Mouse (Mus musculus) CH12.LX (cell line): Measurements from ENCODE around the gene Phgr1. TPM values are rescaled to one million over a fixed set of nuclear protein-coding genes. Genes with fewer than 3 reads are reported as not detected.

Source experiments
- DNase-seq: peaks from one replicate; pipeline ENCODE4 v3.0.0-alpha.2; 2013; ENCODE audit errors: extremely low read depth
- H3K27ac ChIP-seq: 2 replicates; pipeline ENCODE4 v1.5.1; 2012; ENCODE audit warnings: low read depth, mild to moderate bottlenecking, control low read depth, moderate library complexity; ENCODE audit not compliant: insufficient read depth
- H3K27me3 ChIP-seq: replicated peaks from 2 replicates; pipeline ENCODE3; 2012; ENCODE audit warnings: inconsistent platforms
- H3K36me3 ChIP-seq, 2 experiments: replicated peaks in 1 of 2; 2 replicates each; pipeline versions ENCODE3 to v1.6.1; 2012; ENCODE audit warnings: inconsistent platforms in 1 of 2, low read length in 1 of 2, mild to moderate bottlenecking in 1 of 2, mixed read lengths in 1 of 2, moderate library complexity in 1 of 2; ENCODE audit not compliant: control insufficient read depth in 1 of 2, insufficient read depth in 1 of 2
- H3K4me1 ChIP-seq, 2 experiments: 2 replicates each; pipeline ENCODE4 v1.6.1; 2012; ENCODE audit warnings: inconsistent platforms in 1 of 2, moderate library complexity in 1 of 2; ENCODE audit not compliant: insufficient read depth in 2 of 2, control insufficient read depth in 1 of 2
- H3K4me2 ChIP-seq: 2 replicates; pipeline ENCODE4 v1.6.1; 2012; ENCODE audit warnings: low read depth, mild to moderate bottlenecking, control low read depth; ENCODE audit not compliant: poor library complexity, insufficient read depth, severe bottlenecking
- H3K4me3 ChIP-seq, 3 experiments: fragments of 150-350 bp in 1 of 3; sonication (generic) in 1 of 3; replicated peaks in 1 of 3; 2 replicates each; pipeline versions ENCODE3 to v1.5.1; 2011 to 2012; ENCODE audit warnings: low read depth in 2 of 3, low read length in 2 of 3, mild to moderate bottlenecking in 2 of 3, moderate library complexity in 2 of 3, control low read depth in 1 of 3, improper control_type of control experiment in 1 of 3, inconsistent platforms in 1 of 3, mixed read lengths in 1 of 3; ENCODE audit not compliant: poor library complexity in 1 of 3
- H3K79me2 ChIP-seq: replicated peaks from 2 replicates; pipeline ENCODE4 v1.6.1; 2012; ENCODE audit warnings: mild to moderate bottlenecking, moderate library complexity; ENCODE audit not compliant: control insufficient read depth, poor library complexity, insufficient read depth, severe bottlenecking; ENCODE audit errors: extremely low read depth
- H3K9ac ChIP-seq: 2 replicates; pipeline ENCODE4 v1.6.1; 2012; ENCODE audit warnings: low read depth, mild to moderate bottlenecking, control low read depth, moderate library complexity; ENCODE audit not compliant: insufficient read depth
- H3K9me3 ChIP-seq: replicated peaks from 2 replicates; pipeline ENCODE3; 2012; ENCODE audit warnings: low read length, inconsistent platforms, mixed read lengths
- BHLHE40 ChIP-seq: IDR thresholded peaks from 2 replicates; pipeline ENCODE4 v1.6.1; 2011; ENCODE audit warnings: mild to moderate bottlenecking, low read depth, low read length, improper control_type of control experiment
- CHD1 ChIP-seq: IDR thresholded peaks from 2 replicates; pipeline ENCODE4 v1.6.1; 2012; ENCODE audit warnings: low read depth, low read length, improper control_type of control experiment, inconsistent platforms
- CTCF ChIP-seq, 2 experiments: IDR thresholded peaks in 1 of 2; conservative IDR thresholded peaks in 1 of 2; 2 replicates each; pipeline ENCODE4 v1.5.1; 2011 to 2012; ENCODE audit warnings: low read depth in 2 of 2, low read length in 2 of 2, improper control_type of control experiment in 1 of 2, inconsistent platforms in 1 of 2, mild to moderate bottlenecking in 1 of 2, moderate library complexity in 1 of 2
- E2F4 ChIP-seq: IDR thresholded peaks from 2 replicates; pipeline ENCODE4 v1.6.1; 2011; ENCODE audit warnings: low read depth, low read length, improper control_type of control experiment; ENCODE audit not compliant: insufficient replicate concordance
- ELF1 ChIP-seq: IDR thresholded peaks from 2 replicates; pipeline ENCODE4 v1.6.1; 2014; ENCODE audit warnings: low read depth, mild to moderate bottlenecking, inconsistent platforms, low read length, improper control_type of control experiment
- ETS1 ChIP-seq: conservative IDR thresholded peaks from 2 replicates; pipeline ENCODE4 v1.6.1; 2012; ENCODE audit warnings: low read depth, mild to moderate bottlenecking, inconsistent platforms, low read length, improper control_type of control experiment, moderate library complexity
- GABPA ChIP-seq: IDR thresholded peaks from 2 replicates; pipeline ENCODE4 v1.6.1; 2012; ENCODE audit warnings: low read depth, low read length, improper control_type of control experiment, inconsistent platforms; ENCODE audit not compliant: insufficient replicate concordance
- HCFC1 ChIP-seq: IDR thresholded peaks from 2 replicates; pipeline ENCODE4 v1.6.1; 2012; ENCODE audit warnings: low read depth, mild to moderate bottlenecking, inconsistent platforms, low read length, improper control_type of control experiment
- JUND ChIP-seq: conservative IDR thresholded peaks from 2 replicates; pipeline ENCODE4 v1.6.1; 2011; ENCODE audit warnings: low read depth, low read length, improper control_type of control experiment
- MAX ChIP-seq: IDR thresholded peaks from 2 replicates; pipeline ENCODE4 v1.6.1; 2011; ENCODE audit warnings: low read length, improper control_type of control experiment
- MYC ChIP-seq: IDR thresholded peaks from 2 replicates; pipeline ENCODE4 v1.6.1; 2011; ENCODE audit warnings: low read depth, mild to moderate bottlenecking, improper control_type of control experiment, low read length
- NELFE ChIP-seq: IDR thresholded peaks from 2 replicates; pipeline ENCODE4 v1.6.1; 2011; ENCODE audit warnings: low read depth, low read length, improper control_type of control experiment
- NRF1 ChIP-seq: IDR thresholded peaks from 2 replicates; pipeline ENCODE4 v1.6.1; 2014; ENCODE audit warnings: low read depth, mild to moderate bottlenecking, inconsistent platforms, low read length, improper control_type of control experiment, moderate library complexity
- POLR2AphosphoS2 ChIP-seq: IDR thresholded peaks from 2 replicates; pipeline ENCODE4 v1.6.1; 2011; ENCODE audit warnings: low read depth, low read length, improper control_type of control experiment
- RAD21 ChIP-seq: IDR thresholded peaks from 2 replicates; pipeline ENCODE4 v1.6.1; 2011; ENCODE audit warnings: low read depth, mild to moderate bottlenecking, low read length, improper control_type of control experiment, moderate library complexity
- RCOR1 ChIP-seq: conservative IDR thresholded peaks from 2 replicates; pipeline ENCODE4 v1.6.1; 2012; ENCODE audit warnings: low read depth, mild to moderate bottlenecking, inconsistent platforms, low read length, improper control_type of control experiment
- TBP ChIP-seq: conservative IDR thresholded peaks from 2 replicates; pipeline ENCODE4 v1.6.1; 2011; ENCODE audit warnings: low read depth, low read length, improper control_type of control experiment
- TCF12 ChIP-seq: IDR thresholded peaks from 2 replicates; pipeline ENCODE4 v1.6.1; 2014; ENCODE audit warnings: low read depth, mild to moderate bottlenecking, inconsistent platforms, low read length, improper control_type of control experiment
- UBTF ChIP-seq: IDR thresholded peaks from 2 replicates; pipeline ENCODE4 v1.6.1; 2012; ENCODE audit warnings: low read depth, mild to moderate bottlenecking, inconsistent platforms, low read length, improper control_type of control experiment, moderate library complexity
- ZC3H11A ChIP-seq: IDR thresholded peaks from 2 replicates; pipeline ENCODE4 v1.6.1; 2012; ENCODE audit warnings: low read depth, mild to moderate bottlenecking, inconsistent platforms, low read length, improper control_type of control experiment
- ZKSCAN1 ChIP-seq: IDR thresholded peaks from 2 replicates; pipeline ENCODE4 v1.6.1; 2012; ENCODE audit warnings: low read depth, inconsistent platforms, low read length, improper control_type of control experiment, borderline replicate concordance
- dilution Hi-C: fragments of 300-500 bp; cut with MboI; formaldehyde crosslinking; loops from 2 replicates; pipeline ENCODE4 v1.14.3; 2020; ENCODE audit warnings: low sequenced_read_pairs; ENCODE audit not compliant: extremely low pct_unique_long_range_greater_than_20kb, extremely low pct_ligation_motif_present
- in situ Hi-C: fragments of 300-500 bp; cut with MboI; formaldehyde crosslinking; loops from 3 replicates; pipeline ENCODE4 v1.14.3; 2019; ENCODE audit warnings: low sequenced_read_pairs, low pct_ligation_motif_present, low pct_unique_long_range_greater_than_20kb, mixed read lengths
- polyA plus RNA-seq: library from polyadenylated mRNA; unstranded; fragments of >175 nt; gene quantifications from 2 replicates; pipeline ENCODE4 v1.2.1, GENCODE M21; 2012; ENCODE audit warnings: low read depth; ENCODE audit not compliant: insufficient read length
- total RNA-seq, 2 experiments: library from RNA; depleted of rRNA; stranded (reverse); fragments of 300-350 nt in 1 of 2; fragments of >200 nt in 1 of 2; gene quantifications; 2 replicates each; pipeline ENCODE4 v1.2.3; 2012 to 2014

Gene Phgr1
- not detected in 2 replicates for total RNA-seq (2012; rRNA removed)
- total RNA-seq (2014; rRNA removed), result not detected in 2 replicates
- not detected in 2 replicates for polyA plus RNA-seq

DNA sequence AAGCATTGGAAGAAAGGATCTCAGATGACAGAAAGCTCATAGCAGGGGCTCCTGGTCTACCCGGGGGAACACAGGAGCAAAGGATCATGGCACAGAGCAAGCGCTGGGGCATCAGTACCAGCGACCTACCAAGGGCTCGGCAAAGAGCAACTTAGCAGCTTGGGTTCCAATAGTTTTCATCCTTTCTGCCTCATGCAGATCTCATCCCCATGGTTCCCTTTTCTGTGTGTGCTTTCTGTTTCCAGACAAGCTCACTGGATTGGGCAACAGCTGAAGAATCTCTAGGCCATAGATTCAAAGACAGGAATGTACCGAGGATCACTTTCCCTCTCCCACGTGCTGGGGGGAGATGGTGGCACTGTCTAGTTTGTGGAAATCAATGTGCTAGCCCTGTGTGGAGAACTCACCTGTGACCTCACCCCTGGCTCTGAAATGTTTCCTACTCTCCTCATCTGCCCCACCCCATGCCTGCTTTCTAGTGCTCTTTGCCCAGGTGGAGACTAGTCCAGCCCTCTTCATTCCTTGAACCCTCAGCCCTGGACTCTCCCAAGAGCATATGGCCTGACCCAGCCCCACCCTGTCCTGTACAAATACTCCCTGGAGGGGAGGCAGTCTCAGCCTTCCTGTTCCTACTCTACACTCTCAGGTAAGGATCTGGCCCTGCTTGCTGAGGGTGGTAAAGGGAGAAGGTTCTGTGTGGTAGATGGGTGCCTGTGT is at the start of gene Phgr1:
TSS of gene Phgr1 (plus strand) at position 612 of the 717 bp plus-strand sequence.
- Histone ChIP-seq H3K27me3 (peaks cover 31% of the 10 kb centered on the region), H3K36me3 (no peaks in the 10 kb centered on the region), H3K9me3 (peaks cover 2% of the 10 kb centered on the region), H3K4me3 (no peak within 1 kb of the TSS), H3K4me2 (no peak within 1 kb of the TSS), H3K4me1 (peaks cover 0 to 2% of the 10 kb centered on the region in 2 experiments; a peak in 2 of 4 replicates), H3K27ac (no peak within 1 kb of the TSS), H3K79me2 (no peaks in the 10 kb centered on the region), H3K9ac (no peak within 1 kb of the TSS)
- no peak for DNase-seq
- in situ Hi-C loops (loop anchor here (25.0 kb wide), 1 partner anchor 415 kb away; no protein-coding TSS in a partner anchor), dilution Hi-C loops (no loop called here)
- TF ChIP-seq BHLHE40 (no peak), MAX (no peak), UBTF (no peak), CHD1 (no peak), ZC3H11A (no peak), ETS1 (no peak), JUND (no peak), CTCF (conservative IDR thresholded peaks at IDR 0.05 in 1 of 2, IDR thresholded peaks at IDR 0.05 in 1 of 2; ENCODE audit: low read depth in 2 of 2, low read length in 2 of 2) (no peak), POLR2AphosphoS2 (no peak), GABPA (no peak), TBP (no peak), MYC (no peak), E2F4 (no peak), RAD21 (no peak), ZKSCAN1 (no peak), NRF1 (no peak), HCFC1 (no peak), RCOR1 (no peak)

DNA sequence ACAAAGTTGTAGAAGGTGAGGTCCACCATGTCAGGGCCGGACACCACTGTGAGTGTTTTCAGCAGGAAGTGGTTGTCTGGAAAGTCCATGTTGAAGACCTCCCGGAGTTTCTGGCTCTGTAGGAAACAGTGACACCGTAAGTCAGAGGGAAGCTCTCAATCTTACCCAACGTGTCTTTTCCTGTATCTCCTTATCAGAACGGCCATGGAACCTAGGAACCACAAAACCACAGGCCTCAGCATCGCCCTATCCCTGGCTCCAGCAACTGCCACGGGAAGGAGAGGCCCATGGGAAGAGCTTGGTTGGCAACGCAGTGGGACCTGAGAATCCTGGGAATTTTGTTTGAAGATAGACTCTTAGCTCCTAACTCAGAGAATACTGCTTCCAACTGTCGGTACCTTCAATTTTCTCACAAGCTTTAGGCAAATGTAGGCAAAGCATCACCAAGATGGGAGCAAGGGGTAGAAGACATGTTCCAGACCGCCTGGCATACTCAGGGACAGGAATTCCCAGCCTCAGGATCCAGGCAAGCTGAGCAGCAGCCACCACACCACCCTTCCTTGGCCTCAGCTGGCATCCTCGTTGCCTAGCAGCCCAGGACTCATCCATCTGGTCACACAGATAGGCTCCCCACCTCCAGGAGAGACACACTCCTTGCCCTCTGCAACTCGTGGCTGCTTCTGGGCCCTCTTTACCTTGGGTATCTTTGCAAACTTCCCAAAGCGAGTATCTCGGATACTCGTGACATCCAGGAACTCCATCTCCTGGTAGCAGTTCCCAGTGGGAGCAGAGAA is 48.7 kb upstream of the Phgr1 start:
- Histone ChIP-seq H3K27me3 (no peaks in the 10 kb centered on the region), H3K4me1 (peaks cover 8 to 45% of the 10 kb centered on the region in 2 experiments; a peak in 3 of 4 replicates), H3K9ac (no peak overlapping the region), H3K36me3 (peaks cover 17 to 64% of the 10 kb centered on the region in 2 experiments), H3K4me3 (no peak overlapping the region), H3K27ac (no peak overlapping the region), H3K9me3 (no peaks in the 10 kb centered on the region), H3K79me2 (no peaks in the 10 kb centered on the region), H3K4me2 (no peak overlapping the region)
- no peak for DNase-seq
- in situ Hi-C loops, result no loop called here
- dilution Hi-C loops, result no loop called here
- no peak for TF ChIP-seq CHD1
- no peak for TF ChIP-seq NELFE
- no peak for TF ChIP-seq ZC3H11A
- no peak for TF ChIP-seq HCFC1
- TF ChIP-seq TCF12, result no peak
- TF ChIP-seq JUND, result no peak
- no peak for TF ChIP-seq ELF1
